Mouse (Mus musculus) spleen, postnatal 4 days (tissue): Measurements from ENCODE around the gene Abcc4.

ENCODE experiments used
- DNase-seq, 2 experiments: peaks; one replicate each; pipeline ENCODE4 v3.0.0; 2022; ENCODE audit warnings: low spot score in 2 of 2

The Abcc4 gene

DNA sequence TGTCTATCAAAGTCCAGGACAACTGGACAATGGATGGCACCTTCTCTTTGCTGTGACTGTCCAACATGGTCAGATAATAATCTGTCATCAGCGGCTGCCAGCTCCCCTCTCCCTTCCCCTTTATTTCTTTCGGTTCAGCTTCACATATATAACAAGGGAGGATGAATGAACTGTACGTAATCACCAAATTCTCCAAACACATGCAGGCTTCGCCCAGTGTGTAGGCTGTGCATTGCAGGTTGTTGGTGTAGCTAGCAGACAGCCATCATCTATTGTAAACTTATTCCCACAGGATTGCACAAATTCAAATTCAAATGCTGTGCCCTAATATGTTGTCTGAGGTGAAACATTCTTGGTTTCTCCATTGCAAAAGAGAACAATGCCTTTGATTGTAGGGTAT lies 271.2 kb downstream of the Abcc4 start:
- DNase-seq, result no peak

DNA sequence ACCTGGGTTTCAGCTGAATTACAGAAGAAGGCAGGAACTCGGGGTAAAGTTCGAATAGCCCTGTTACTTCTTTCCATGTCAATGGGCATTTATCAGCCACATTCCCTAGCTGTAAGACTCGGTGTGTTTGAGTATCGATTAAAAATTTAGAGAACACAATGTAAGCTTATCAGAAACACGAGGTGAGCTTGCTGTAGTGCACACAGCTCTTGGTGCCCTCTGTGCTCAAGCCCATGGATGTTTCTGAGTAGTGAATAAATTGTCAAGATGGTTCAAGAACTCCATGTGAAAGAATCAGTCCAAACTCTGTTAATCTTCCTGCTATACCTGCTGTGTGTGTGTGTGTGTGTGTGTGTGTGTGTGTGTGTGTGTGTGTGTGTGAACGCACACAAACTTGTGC lies 272.2 kb downstream of the Abcc4 start:
- DNase-seq, result no peak
